Mouse (Mus musculus): Measurements from ENCODE around the gene Lpcat3. TPM values are rescaled to one million over a fixed set of nuclear protein-coding genes. Genes with fewer than 3 reads are reported as not detected.

Gene Lpcat3
- total and polyA plus RNA-seq, 2 experiments from 2014 or later, result 49.3 to 62.7 TPM

DNA sequence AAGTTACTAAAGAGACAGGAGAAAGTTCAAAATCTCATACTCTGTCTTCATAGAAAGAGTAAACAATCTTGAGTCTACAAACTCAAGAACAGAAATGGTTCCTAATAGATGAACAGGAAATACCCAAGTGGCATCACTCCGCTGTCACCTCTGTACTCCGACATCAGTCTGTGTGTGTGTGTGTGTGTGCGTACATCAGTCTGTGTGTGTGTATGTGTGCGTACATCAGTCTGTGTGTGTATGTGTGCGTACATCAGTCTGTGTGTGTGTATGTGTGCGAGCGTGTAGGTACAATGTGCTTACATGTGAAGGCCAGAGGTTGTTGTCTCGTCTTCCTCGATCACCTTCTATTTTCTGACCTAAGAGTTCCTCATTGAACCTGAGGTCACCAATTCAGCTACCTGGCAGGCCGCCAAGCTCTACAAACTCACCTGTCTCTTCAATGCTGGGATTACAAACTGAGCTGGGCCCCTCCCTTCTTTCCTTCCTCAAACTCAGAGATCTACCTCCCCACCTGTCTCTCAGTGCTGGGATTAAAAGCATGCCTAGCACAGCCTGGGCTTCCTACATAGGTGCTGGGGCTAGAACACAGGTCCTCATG lies 45.6 kb downstream of the Lpcat3 start:
- no peak overlapping the region for H3K4me3 ChIP-seq (ENCODE audit: low read depth, low read length)
- H3K9ac ChIP-seq (replicated peaks; ENCODE audit: low read depth, low read length), result no peak overlapping the region
- H3K36me3 ChIP-seq (replicated peaks; ENCODE audit: control insufficient read depth, insufficient read depth, low read length), result peaks cover 46% of the 10 kb centered on the region
- TF ChIP-seq EP300 (IDR thresholded peaks at IDR 0.05; ENCODE audit: low read depth) (no peak), CTCF (IDR thresholded peaks at IDR 0.05; ENCODE audit: low read depth) (no peak)
- DNase-seq (ENCODE audit: low spot score) (no peak), ATAC-seq (ENCODE audit: insufficient read depth, low read depth) (no peak)
- H3K27me3 ChIP-seq (ENCODE audit: control insufficient read depth, insufficient read depth, low read length), result no peaks in the 10 kb centered on the region
- no peak overlapping the region for H3K27ac ChIP-seq (ENCODE audit: low read depth)
- H3K4me2 ChIP-seq (ENCODE audit: low read depth, low read length), result no peak overlapping the region
- H3K9me3 ChIP-seq (replicated peaks; ENCODE audit: control insufficient read depth, low read length), result no peaks in the 10 kb centered on the region
- WGBS, result 87% methylated on average over 10 of the region's 10 CpGs
- H3K4me1 ChIP-seq (ENCODE audit: control insufficient read depth, insufficient read depth), result peaks cover 20% of the 10 kb centered on the region

DNA sequence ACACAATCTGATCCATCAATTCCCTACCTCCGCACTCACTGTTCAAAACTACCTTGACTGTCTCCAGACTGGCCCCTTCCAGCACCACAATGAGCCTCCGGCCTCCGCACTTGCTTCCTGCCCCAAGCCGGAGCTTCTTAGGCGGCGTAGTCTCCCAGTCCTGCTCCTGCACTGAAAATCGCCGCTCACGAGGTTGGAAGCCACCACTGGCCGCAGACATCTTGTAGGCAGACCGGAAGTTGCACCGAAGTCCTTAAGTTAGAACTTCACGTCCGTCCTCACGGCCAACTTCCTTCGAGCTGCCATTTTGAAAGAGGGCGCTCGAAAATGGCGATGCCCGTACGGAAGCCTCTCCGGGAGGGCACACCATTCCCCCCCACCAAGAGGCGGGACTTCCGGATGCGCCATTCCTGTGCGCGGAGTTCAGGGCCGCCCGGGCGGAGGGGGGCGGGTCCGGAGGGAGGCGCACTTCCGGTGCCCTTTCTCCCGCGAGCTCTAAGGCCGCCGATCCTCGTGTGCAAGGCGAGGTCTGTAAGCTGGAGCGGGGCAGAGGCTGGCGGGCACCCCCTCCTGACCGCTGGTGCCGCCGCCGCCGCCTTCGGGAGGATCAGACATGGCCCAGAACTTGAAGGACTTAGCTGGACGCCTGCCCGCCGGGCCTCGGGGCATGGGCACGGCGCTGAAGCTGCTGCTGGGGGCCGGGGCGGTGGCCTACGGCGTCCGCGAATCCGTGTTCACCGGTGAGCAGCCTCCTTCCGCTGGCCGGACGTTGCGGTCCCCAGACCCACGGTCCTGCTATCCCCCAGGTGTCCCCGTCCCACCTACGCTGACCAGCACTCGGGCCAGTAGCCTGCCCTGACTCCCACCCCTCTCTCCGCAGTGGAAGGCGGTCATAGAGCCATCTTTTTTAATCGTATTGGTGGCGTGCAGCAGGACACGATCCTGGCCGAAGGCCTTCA lies 49.3 kb downstream of the Lpcat3 start, which contains the start of the genes Emg1 and Phb2:
Gene Emg1, minus strand, starts transcription at position 355 of the 959 bp plus-strand sequence.
Gene Phb2, plus strand, starts transcription at position 513 of the 959 bp plus-strand sequence.
- H3K27me3 ChIP-seq (ENCODE audit: control insufficient read depth, insufficient read depth, low read length), result no peaks in the 10 kb centered on the region
- H3K27ac ChIP-seq (ENCODE audit: low read depth), result peak within 1 kb of the TSS; percentile 91
- H3K36me3 ChIP-seq (replicated peaks; ENCODE audit: control insufficient read depth, insufficient read depth, low read length), result peaks cover 51% of the 10 kb centered on the region
- no peaks in the 10 kb centered on the region for H3K9me3 ChIP-seq (replicated peaks; ENCODE audit: control insufficient read depth, low read length)
- H3K4me1 ChIP-seq (ENCODE audit: control insufficient read depth, insufficient read depth), result peaks cover 25% of the 10 kb centered on the region
- peak; percentile 98 for ATAC-seq (ENCODE audit: insufficient read depth, low read depth)
- WGBS, result under 1% methylated on average over 74 of the region's 76 CpGs
- H3K4me2 ChIP-seq (ENCODE audit: low read depth, low read length), result peak within 1 kb of the TSS; percentile 96
- peak within 1 kb of the TSS; percentile 93 for H3K9ac ChIP-seq (replicated peaks; ENCODE audit: low read depth, low read length)
- H3K4me3 ChIP-seq (ENCODE audit: low read depth, low read length), result peak within 1 kb of the TSS; percentile 90
- DNase-seq (ENCODE audit: low spot score), result peak; percentile 98
- TF ChIP-seq CTCF (IDR thresholded peaks at IDR 0.05; ENCODE audit: low read depth) (no peak), EP300 (IDR thresholded peaks at IDR 0.05; ENCODE audit: low read depth) (peak; percentile 81)

DNA sequence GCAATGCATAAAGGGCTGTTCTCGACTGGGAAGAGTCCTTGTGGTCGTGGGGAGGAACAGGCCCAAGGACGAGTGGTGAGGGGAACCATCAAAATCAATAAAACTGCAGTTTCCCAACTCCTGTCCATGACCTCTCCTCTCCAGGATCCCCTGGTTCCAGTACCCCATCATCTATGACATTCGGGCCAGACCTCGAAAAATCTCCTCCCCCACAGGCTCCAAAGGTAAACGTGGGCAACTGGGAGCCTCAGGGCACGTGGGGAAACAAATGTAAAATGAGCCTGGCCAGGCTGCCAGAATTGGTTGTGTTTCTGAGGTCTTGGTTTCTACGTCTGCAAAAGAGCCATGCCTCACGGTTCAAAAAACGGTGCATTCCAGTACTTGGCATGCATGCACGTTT lies 50.1 kb downstream of the Lpcat3 start:
- Histone ChIP-seq H3K27me3 (ENCODE audit: control insufficient read depth, insufficient read depth, low read length) (no peaks in the 10 kb centered on the region), H3K4me1 (ENCODE audit: control insufficient read depth, insufficient read depth) (peaks cover 25% of the 10 kb centered on the region), H3K9ac (replicated peaks; ENCODE audit: low read depth, low read length) (peak overlapping the region; percentile 93), H3K9me3 (replicated peaks; ENCODE audit: control insufficient read depth, low read length) (no peaks in the 10 kb centered on the region), H3K4me3 (ENCODE audit: low read depth, low read length) (peak overlapping the region; percentile 90), H3K27ac (ENCODE audit: low read depth) (peak overlapping the region; percentile 91), H3K4me2 (ENCODE audit: low read depth, low read length) (peak overlapping the region; percentile 96), H3K36me3 (replicated peaks; ENCODE audit: control insufficient read depth, insufficient read depth, low read length) (peaks cover 44% of the 10 kb centered on the region)
- TF ChIP-seq EP300 (IDR thresholded peaks at IDR 0.05; ENCODE audit: low read depth) (no peak), CTCF (IDR thresholded peaks at IDR 0.05; ENCODE audit: low read depth) (no peak)
- ATAC-seq (ENCODE audit: insufficient read depth, low read depth) (no peak), DNase-seq (ENCODE audit: low spot score) (no peak)
- WGBS, result 9% methylated on average over 11 of the region's 11 CpGs

DNA sequence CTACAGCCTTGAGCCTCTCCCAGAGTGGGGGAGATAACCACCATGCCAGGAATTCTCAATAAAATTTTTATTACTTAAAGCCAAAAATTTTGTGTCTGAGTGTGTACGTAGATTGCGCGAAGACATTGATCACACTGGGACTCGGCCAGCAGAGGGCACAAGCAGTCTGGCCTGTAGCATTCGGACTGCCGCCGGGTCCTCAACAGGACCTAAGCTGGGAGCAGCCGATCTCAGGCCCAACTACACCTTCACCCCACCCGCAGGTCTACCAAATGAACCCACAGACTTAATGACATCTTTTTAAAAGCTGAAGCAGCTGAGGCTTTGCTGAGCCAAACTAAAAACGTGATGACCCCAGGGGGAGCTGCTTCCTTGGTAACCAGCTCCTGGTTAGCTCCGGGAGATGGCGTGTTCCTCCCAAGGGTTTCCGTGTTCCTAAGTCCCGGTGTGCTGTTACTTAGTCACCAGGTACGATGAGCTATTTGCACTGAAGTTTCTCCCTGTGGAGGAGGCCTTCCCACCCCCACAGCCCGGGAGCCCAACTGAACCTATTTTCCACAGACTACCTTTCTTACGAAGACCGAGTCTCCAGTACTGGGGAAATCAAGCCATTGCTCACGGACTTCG lies 54.1 kb downstream of the Lpcat3 start:
- H3K27me3 ChIP-seq (ENCODE audit: control insufficient read depth, insufficient read depth, low read length), result no peaks in the 10 kb centered on the region
- DNase-seq (ENCODE audit: low spot score) (no peak), ATAC-seq (ENCODE audit: insufficient read depth, low read depth) (no peak)
- H3K27ac ChIP-seq (ENCODE audit: low read depth), result no peak overlapping the region
- H3K4me2 ChIP-seq (ENCODE audit: low read depth, low read length), result no peak overlapping the region
- WGBS, result 68% methylated on average over 20 of the region's 20 CpGs
- H3K36me3 ChIP-seq (replicated peaks; ENCODE audit: control insufficient read depth, insufficient read depth, low read length), result peaks cover 30% of the 10 kb centered on the region
- no peaks in the 10 kb centered on the region for H3K9me3 ChIP-seq (replicated peaks; ENCODE audit: control insufficient read depth, low read length)
- H3K4me1 ChIP-seq (ENCODE audit: control insufficient read depth, insufficient read depth), result peaks cover 22% of the 10 kb centered on the region
- peak; percentile 63 for TF ChIP-seq CTCF (IDR thresholded peaks at IDR 0.05; ENCODE audit: low read depth)
- no peak for TF ChIP-seq EP300 (IDR thresholded peaks at IDR 0.05; ENCODE audit: low read depth)
- H3K4me3 ChIP-seq (ENCODE audit: low read depth, low read length), result no peak overlapping the region
- H3K9ac ChIP-seq (replicated peaks; ENCODE audit: low read depth, low read length), result no peak overlapping the region

DNA sequence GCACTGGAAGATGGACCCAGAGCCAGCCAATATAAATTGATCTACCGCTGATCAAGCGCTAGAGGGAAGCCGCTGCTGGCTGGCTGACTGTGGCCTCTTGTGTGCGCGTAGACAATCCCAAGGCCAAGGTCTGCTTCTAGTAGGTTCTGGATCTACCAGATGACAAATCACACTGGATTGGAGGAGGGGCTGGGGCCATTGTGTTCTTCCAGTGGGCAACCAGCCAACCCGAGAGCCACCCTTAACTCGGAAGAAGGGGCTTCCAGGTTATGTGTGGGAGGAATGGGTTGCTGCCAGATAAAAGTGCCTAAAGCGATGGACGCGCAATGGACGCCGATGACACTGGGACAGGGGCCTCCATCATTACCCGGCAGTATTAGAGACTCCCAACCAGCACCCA lies 55.1 kb downstream of the Lpcat3 start:
- H3K27me3 ChIP-seq (ENCODE audit: control insufficient read depth, insufficient read depth, low read length), result no peaks in the 10 kb centered on the region
- H3K9ac ChIP-seq (replicated peaks; ENCODE audit: low read depth, low read length), result no peak overlapping the region
- no peak for ATAC-seq (ENCODE audit: insufficient read depth, low read depth)
- no peak overlapping the region for H3K4me3 ChIP-seq (ENCODE audit: low read depth, low read length)
- H3K4me1 ChIP-seq (ENCODE audit: control insufficient read depth, insufficient read depth), result peaks cover 19% of the 10 kb centered on the region
- H3K9me3 ChIP-seq (replicated peaks; ENCODE audit: control insufficient read depth, low read length), result no peaks in the 10 kb centered on the region
- no peak overlapping the region for H3K27ac ChIP-seq (ENCODE audit: low read depth)
- peaks cover 30% of the 10 kb centered on the region for H3K36me3 ChIP-seq (replicated peaks; ENCODE audit: control insufficient read depth, insufficient read depth, low read length)
- no peak for DNase-seq (ENCODE audit: low spot score)
- 75% methylated on average over 13 of the region's 13 CpGs for WGBS
- no peak overlapping the region for H3K4me2 ChIP-seq (ENCODE audit: low read depth, low read length)
- TF ChIP-seq EP300 (IDR thresholded peaks at IDR 0.05; ENCODE audit: low read depth) (no peak), CTCF (IDR thresholded peaks at IDR 0.05; ENCODE audit: low read depth) (no peak)
